ENCODE assay signal across 8 mouse cellular contexts in the genomic region with DNA sequence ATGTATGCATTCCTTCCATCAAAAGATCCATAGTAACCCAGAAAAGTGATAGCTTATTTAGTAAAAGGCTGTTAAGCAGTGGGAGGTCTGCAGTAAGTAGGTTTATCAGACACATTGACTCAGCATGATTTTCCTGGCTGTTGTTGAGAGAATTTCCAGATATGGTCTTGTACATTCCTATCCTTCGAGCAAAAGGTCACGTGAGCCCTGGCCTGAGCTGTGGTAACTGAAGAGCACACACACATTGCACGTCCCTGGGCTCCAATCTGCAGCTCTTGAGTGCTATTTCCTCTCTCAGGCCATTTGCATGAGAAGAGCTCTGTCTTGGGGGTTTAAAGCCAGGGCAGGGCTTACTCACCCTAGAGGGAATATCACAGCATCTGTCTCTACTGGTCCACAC.
DNase-seq lines count a peak whose midpoint lies in the region; ATAC-seq and TF ChIP-seq lines count a peak whose summit lies in the region.

No protein-coding gene starts in this region.

- 0 out of 2 replicates have a peak, but pooled peaks have one; percentile 36 for ATAC-seq in forebrain, embryonic 11.5 days (replicated peaks; ENCODE audit: low FRiP score)
- ATAC-seq in forebrain, embryonic 16.5 days, result no peak
- peak; percentile 66 for ATAC-seq in G1E (ENCODE audit: extremely low read depth, insufficient number of reproducible peaks, low FRiP score, poor library complexity, severe bottlenecking)
- ATAC-seq in heart, embryonic 15.5 days (replicated peaks; ENCODE audit: insufficient number of reproducible peaks, insufficient read depth, low FRiP score, low read depth), result peak; percentile 99
- peak; percentile 19; the same call in 1 of the 2 replicates for ATAC-seq in liver, postnatal 0 days
- ATAC-seq in megakaryocyte progenitor cell, adult 5-6 weeks (replicated peaks; ENCODE audit: poor library complexity), result no peak

- no peaks in the 10 kb centered on the region for H3K36me3 ChIP-seq in forebrain, embryonic 11.5 days (ENCODE audit: control insufficient read depth, insufficient read depth, low read length)
- no peaks in the 10 kb centered on the region for H3K36me3 ChIP-seq in forebrain, embryonic 16.5 days (ENCODE audit: control insufficient read depth, insufficient read depth)
- no peaks in the 10 kb centered on the region for H3K36me3 ChIP-seq in G1E (replicated peaks)
- no peaks in the 10 kb centered on the region for H3K36me3 ChIP-seq in heart, embryonic 15.5 days
- no peaks in the 10 kb centered on the region for H3K36me3 ChIP-seq in liver, postnatal 0 days (replicated peaks; ENCODE audit: insufficient read depth, low read length)

- H3K9ac ChIP-seq in forebrain, embryonic 11.5 days (ENCODE audit: low read length), result no peak overlapping the region
- no peak overlapping the region for H3K9ac ChIP-seq in forebrain, embryonic 16.5 days (replicated peaks; ENCODE audit: low read depth, low read length)
- no peak overlapping the region for H3K9ac ChIP-seq in heart, embryonic 15.5 days
- no peak overlapping the region for H3K9ac ChIP-seq in liver, postnatal 0 days (replicated peaks)

- no peaks in the 10 kb centered on the region for H3K9me3 ChIP-seq in forebrain, embryonic 11.5 days (ENCODE audit: control insufficient read depth, low read length)
- H3K9me3 ChIP-seq in forebrain, embryonic 16.5 days (ENCODE audit: control insufficient read depth, low read length), result no peaks in the 10 kb centered on the region
- H3K9me3 ChIP-seq in G1E (replicated peaks), result no peaks in the 10 kb centered on the region
- no peaks in the 10 kb centered on the region for H3K9me3 ChIP-seq in heart, embryonic 15.5 days (replicated peaks)
- no peaks in the 10 kb centered on the region for H3K9me3 ChIP-seq in liver, postnatal 0 days (ENCODE audit: low read length)

- DNase-seq in forebrain, embryonic 11.5 days (ENCODE audit: low spot score), result no peak
- no peak for DNase-seq in G1E (ENCODE audit: low spot score)
- no peak for DNase-seq in liver, postnatal 0 days
- DNase-seq in ovary, postnatal 36 days (ENCODE audit: low spot score), result no peak
- DNase-seq in left cerebral cortex, postnatal 10 days (ENCODE audit: extremely low spot score in 1 of 2, low spot score in 2 of 2), result no peak

- H3K4me3 ChIP-seq in forebrain, embryonic 11.5 days (ENCODE audit: low read depth, low read length), result no peak overlapping the region
- H3K4me3 ChIP-seq in forebrain, embryonic 16.5 days (replicated peaks; ENCODE audit: low read length), result no peak overlapping the region
- H3K4me3 ChIP-seq in G1E (ENCODE audit: low read depth, low read length), result no peak overlapping the region
- H3K4me3 ChIP-seq in heart, embryonic 15.5 days, result no peak overlapping the region
- H3K4me3 ChIP-seq in liver, postnatal 0 days (ENCODE audit: low read depth, low read length), result no peak overlapping the region

- 30% methylated on average over 3 of the region's 3 CpGs for WGBS in forebrain, embryonic 11.5 days
- 43% methylated on average over 3 of the region's 3 CpGs for WGBS in forebrain, embryonic 16.5 days
- 2% methylated on average over 3 of the region's 3 CpGs for WGBS in heart, embryonic 15.5 days
- WGBS in liver, postnatal 0 days (ENCODE audit: insufficient replicate concordance), result 18% methylated on average over 3 of the region's 3 CpGs

- no peaks in the 10 kb centered on the region for H3K27me3 ChIP-seq in forebrain, embryonic 11.5 days (ENCODE audit: control insufficient read depth, insufficient read depth, low read length)
- H3K27me3 ChIP-seq in forebrain, embryonic 16.5 days (replicated peaks; ENCODE audit: control insufficient read depth, insufficient read depth, low read length), result no peaks in the 10 kb centered on the region
- H3K27me3 ChIP-seq in G1E (ENCODE audit: insufficient read depth, low read length), result no peaks in the 10 kb centered on the region
- no peaks in the 10 kb centered on the region for H3K27me3 ChIP-seq in heart, embryonic 15.5 days
- H3K27me3 ChIP-seq in liver, postnatal 0 days (ENCODE audit: insufficient read depth, low read length), result no peaks in the 10 kb centered on the region

- TF ChIP-seq EP300 in liver, postnatal 0 days (IDR thresholded peaks at IDR 0.05; ENCODE audit: low read depth), result no peak

- H3K27ac ChIP-seq in forebrain, embryonic 11.5 days (ENCODE audit: low read depth, low read length), result no peak overlapping the region
- H3K27ac ChIP-seq in forebrain, embryonic 16.5 days (ENCODE audit: low read length), result no peak overlapping the region
- peak overlapping the region; percentile 81 for H3K27ac ChIP-seq in heart, embryonic 15.5 days
- H3K27ac ChIP-seq in liver, postnatal 0 days (ENCODE audit: low read depth), result no peak overlapping the region

- no peaks in the 10 kb centered on the region for H3K4me1 ChIP-seq in forebrain, embryonic 11.5 days (replicated peaks; ENCODE audit: control insufficient read depth, insufficient read depth, low read length)
- H3K4me1 ChIP-seq in forebrain, embryonic 16.5 days (replicated peaks; ENCODE audit: control insufficient read depth, insufficient read depth, low read length), result no peaks in the 10 kb centered on the region
- H3K4me1 ChIP-seq in G1E (ENCODE audit: insufficient read depth, low read depth, low read length), result peaks cover 6% of the 10 kb centered on the region
- H3K4me1 ChIP-seq in heart, embryonic 15.5 days (replicated peaks), result peaks cover 22% of the 10 kb centered on the region
- no peaks in the 10 kb centered on the region for H3K4me1 ChIP-seq in liver, postnatal 0 days (ENCODE audit: insufficient read depth)

- H3K4me2 ChIP-seq in forebrain, embryonic 11.5 days (ENCODE audit: low read depth, low read length, severe bottlenecking), result no peak overlapping the region
- H3K4me2 ChIP-seq in forebrain, embryonic 16.5 days (ENCODE audit: low read length), result no peak overlapping the region
- H3K4me2 ChIP-seq in heart, embryonic 15.5 days, result no peak overlapping the region
- no peak overlapping the region for H3K4me2 ChIP-seq in liver, postnatal 0 days (ENCODE audit: low read depth, low read length)

- intact Hi-C loops in left cerebral cortex, postnatal 10 days (cut with DNase I), result no loop called here

- TF ChIP-seq CTCF in G1E (IDR thresholded peaks at IDR 0.05; ENCODE audit: low read depth, low read length), result no peak
- no peak for TF ChIP-seq CTCF in liver, postnatal 0 days (IDR thresholded peaks at IDR 0.05; ENCODE audit: low read depth)

Comparison
In these comparisons a context has a peak if more than half of its experiments do, and no peak if none do; other contexts are left out.
1. ATAC-seq: peak in forebrain, embryonic 11.5 days (single experiment), G1E (single experiment), heart, embryonic 15.5 days (single experiment) and liver, postnatal 0 days (single experiment); none in forebrain, embryonic 16.5 days (single experiment) and megakaryocyte progenitor cell, adult 5-6 weeks (single experiment).